Mouse (Mus musculus) ES-E14 (cell line): ENCODE results near the gene Nufip2.

ENCODE experiments used
- CHD2 ChIP-seq: IDR thresholded peaks from 2 replicates; pipeline ENCODE4 v1.6.1; 2014; ENCODE audit warnings: mild to moderate bottlenecking, low read depth, low read length, inconsistent platforms
- ZC3H11A ChIP-seq: IDR thresholded peaks from 2 replicates; pipeline ENCODE4 v1.6.1; 2012; ENCODE audit warnings: low read depth, mild to moderate bottlenecking, inconsistent platforms, low read length, borderline replicate concordance
- ZNF384 ChIP-seq: IDR thresholded peaks from 2 replicates; pipeline ENCODE4 v1.6.1; 2012; ENCODE audit warnings: low read depth, low read length, inconsistent platforms

DNA sequence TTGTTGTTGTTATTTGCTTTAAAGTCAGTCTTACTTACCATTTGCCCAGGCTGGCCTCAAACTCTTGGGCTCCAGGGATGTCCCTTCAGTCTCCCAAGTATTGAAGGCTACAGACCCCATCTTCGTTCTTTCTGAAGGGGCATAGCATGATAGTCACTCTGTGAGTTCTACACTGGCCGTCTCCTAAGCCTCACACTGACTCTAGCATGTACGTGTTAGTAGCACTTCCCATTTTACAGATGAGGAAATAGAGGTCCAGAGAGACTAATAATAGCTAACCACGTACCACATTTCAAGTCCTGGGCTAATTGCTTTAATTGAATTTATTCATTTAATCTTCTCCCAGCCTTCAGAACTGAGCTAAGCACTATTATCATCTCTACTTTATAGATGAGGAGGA, 74.1 kb downstream of the Nufip2 start:
- TF ChIP-seq CHD2 (no peak), ZC3H11A (no peak), ZNF384 (no peak)
